Mouse (Mus musculus) hindbrain, embryonic 14.5 days (tissue): ENCODE data around the gene Gm42906. TPM values are rescaled to one million over a fixed set of nuclear protein-coding genes. Genes with fewer than 3 reads are reported as not detected.

Source experiments
- ATAC-seq: fragments of 200-750 bp; cut with Nextera tagmentation; 2 replicates; pipeline ENCODE4 v1.8.0; 2017; ENCODE audit warnings: moderate number of reproducible peaks, mild to moderate bottlenecking, moderate TSS enrichment, moderate library complexity; ENCODE audit not compliant: low FRiP score
- DNase-seq: peaks from one replicate; pipeline ENCODE4 v3.0.0-alpha.2; 2015; ENCODE audit warnings: low spot score
- H3K27ac ChIP-seq: fragments of 300-500 bp; sonication (generic); 2 replicates; pipeline ENCODE4 v1.5.1; 2014; ENCODE audit warnings: mild to moderate bottlenecking, moderate library complexity
- H3K27me3 ChIP-seq: fragments of 300-500 bp; sonication (generic); 2 replicates; pipeline ENCODE4 v1.6.1; 2014; ENCODE audit warnings: mild to moderate bottlenecking, low read length, mixed read lengths; ENCODE audit not compliant: control insufficient read depth, insufficient read depth
- H3K36me3 ChIP-seq: fragments of 300-500 bp; sonication (generic); replicated peaks from 2 replicates; pipeline ENCODE4 v1.6.1; 2014; ENCODE audit not compliant: control insufficient read depth, insufficient read depth
- H3K4me1 ChIP-seq: fragments of 300-500 bp; sonication (generic); replicated peaks from 2 replicates; pipeline ENCODE4 v1.6.1; 2014; ENCODE audit warnings: antibody characterized with exemption, low read length, mixed read lengths; ENCODE audit not compliant: control insufficient read depth, insufficient read depth
- H3K4me2 ChIP-seq: fragments of 300-500 bp; sonication (generic); replicated peaks from 2 replicates; pipeline ENCODE4 v1.6.1; 2014; ENCODE audit warnings: mild to moderate bottlenecking, moderate library complexity
- H3K4me3 ChIP-seq: fragments of 300-500 bp; sonication (generic); replicated peaks from 2 replicates; pipeline ENCODE4 v1.5.1; 2014; ENCODE audit warnings: mild to moderate bottlenecking, low read length
- H3K9ac ChIP-seq: fragments of 300-500 bp; sonication (generic); 2 replicates; pipeline ENCODE4 v1.6.1; 2014
- H3K9me3 ChIP-seq: fragments of 300-500 bp; sonication (generic); 2 replicates; pipeline ENCODE4 v1.6.1; 2016; ENCODE audit warnings: low read length; ENCODE audit not compliant: control insufficient read depth
- WGBS: fragments of 180-500 bp; shearing (Covaris S2); extraction: QIAGEN DNeasy Blood & Tissue Kit; methylation state at CpG from one replicate; pipeline ENCODE4 v1.1.7; 2014; 5-methylcytosine and 5-hydroxymethylcytosine counted together
- polyA plus RNA-seq: library from polyadenylated mRNA; unstranded; fragments of >200 nt; fragmentation: Nextera tagmentation; extraction: Ambion mirVana; gene quantifications from 2 replicates; pipeline ENCODE4 v1.2.1, GENCODE M21; 2014

Gene Gm42906
- polyA plus RNA-seq, 1 experiment from 2014 or later: not detected

DNA sequence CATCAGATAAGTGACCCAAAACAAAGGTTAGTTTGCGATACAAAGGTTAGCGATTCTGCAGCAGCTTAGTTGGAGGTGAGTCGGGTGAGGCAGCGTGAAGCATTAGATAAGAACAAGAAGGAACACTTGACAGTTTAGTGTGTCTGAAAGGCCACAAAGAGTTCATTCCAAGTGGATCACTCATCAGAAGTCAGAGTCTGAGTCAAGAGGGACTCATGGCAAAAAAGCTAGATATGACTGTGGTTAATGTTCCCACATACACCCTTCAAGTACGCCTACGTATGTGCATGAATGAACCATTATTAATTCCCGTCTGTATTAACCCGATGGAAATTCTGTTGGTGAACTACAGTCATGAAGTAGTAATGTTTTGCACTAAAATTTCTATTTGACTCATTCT is 176.3 kb downstream of the Gm42906 start:
- no peak for ATAC-seq
- Histone ChIP-seq H3K4me1 (no peaks in the 10 kb centered on the region), H3K4me3 (no peak overlapping the region), H3K27me3 (no peaks in the 10 kb centered on the region), H3K9me3 (no peaks in the 10 kb centered on the region), H3K9ac (no peak overlapping the region), H3K4me2 (no peak overlapping the region), H3K36me3 (no peaks in the 10 kb centered on the region), H3K27ac (no peak overlapping the region)
- DNase-seq: no peak
- WGBS: 95% methylated on average over 8 of the region's 8 CpGs

DNA sequence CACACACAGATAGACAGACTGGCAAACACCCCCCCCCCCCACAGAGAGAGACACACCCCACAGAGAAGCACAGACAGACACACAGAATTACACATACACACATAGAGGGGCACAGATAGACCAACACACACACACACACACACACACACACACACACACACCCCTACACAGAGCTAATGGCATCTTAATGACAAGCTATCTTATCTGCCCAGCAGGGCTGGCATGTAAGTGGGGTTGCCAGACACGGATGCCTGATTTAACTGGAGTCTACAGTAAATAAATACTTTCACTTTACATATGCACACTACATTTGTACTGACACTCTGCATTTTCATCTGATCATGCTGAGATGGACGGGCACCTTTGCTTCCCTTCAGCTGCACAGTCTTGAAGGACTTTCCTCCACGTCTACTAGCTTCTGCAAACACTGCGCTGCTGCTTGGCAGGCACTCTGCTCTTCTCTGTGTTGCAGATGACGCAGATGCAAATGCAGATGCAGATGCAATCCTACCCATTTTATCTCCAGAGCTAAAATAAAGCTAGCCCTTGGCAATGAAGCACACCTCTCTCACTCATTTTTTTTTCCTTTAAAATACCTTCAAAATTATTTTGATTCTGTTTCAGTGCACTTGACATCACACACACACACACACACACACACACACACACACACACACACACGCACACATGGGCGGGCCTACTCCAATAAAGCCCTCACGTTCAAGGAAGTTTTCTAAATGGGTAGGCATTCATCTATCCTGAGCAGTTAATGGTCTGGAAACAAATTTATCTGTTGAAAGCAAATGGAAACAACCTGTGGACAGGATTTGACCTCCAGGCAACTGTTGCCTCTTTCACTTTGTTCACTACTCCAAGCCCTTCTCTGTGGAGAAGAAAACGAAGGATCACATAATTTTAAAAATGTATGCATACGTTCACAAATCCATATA is 179.0 kb downstream of the Gm42906 start:
- no peak overlapping the region for H3K4me3 ChIP-seq
- H3K27ac ChIP-seq: 0 out of 2 replicates have a peak overlapping the region, but pooled peaks have one; percentile 4
- no peak overlapping the region for H3K9ac ChIP-seq
- DNase-seq: no peak
- no peaks in the 10 kb centered on the region for H3K4me1 ChIP-seq
- 60% methylated on average over 10 of the region's 10 CpGs for WGBS
- no peak overlapping the region for H3K4me2 ChIP-seq
- no peaks in the 10 kb centered on the region for H3K27me3 ChIP-seq
- no peaks in the 10 kb centered on the region for H3K36me3 ChIP-seq
- peak; percentile 60; the same call in 1 of the 2 replicates for ATAC-seq
- no peaks in the 10 kb centered on the region for H3K9me3 ChIP-seq

GRCm38 (mm10) chr5:151248084-151248483 is 179.9 kb downstream of the Gm42906 start:
- WGBS: 68% methylated on average over 2 of the region's 2 CpGs
- Histone ChIP-seq H3K4me2 (no peak overlapping the region), H3K4me3 (no peak overlapping the region), H3K36me3 (no peaks in the 10 kb centered on the region), H3K9ac (no peak overlapping the region), H3K4me1 (no peaks in the 10 kb centered on the region), H3K9me3 (no peaks in the 10 kb centered on the region), H3K27ac (no peak overlapping the region; the same call in 1 of the 2 replicates), H3K27me3 (no peaks in the 10 kb centered on the region)
- ATAC-seq (no peak), DNase-seq (no peak)

DNA sequence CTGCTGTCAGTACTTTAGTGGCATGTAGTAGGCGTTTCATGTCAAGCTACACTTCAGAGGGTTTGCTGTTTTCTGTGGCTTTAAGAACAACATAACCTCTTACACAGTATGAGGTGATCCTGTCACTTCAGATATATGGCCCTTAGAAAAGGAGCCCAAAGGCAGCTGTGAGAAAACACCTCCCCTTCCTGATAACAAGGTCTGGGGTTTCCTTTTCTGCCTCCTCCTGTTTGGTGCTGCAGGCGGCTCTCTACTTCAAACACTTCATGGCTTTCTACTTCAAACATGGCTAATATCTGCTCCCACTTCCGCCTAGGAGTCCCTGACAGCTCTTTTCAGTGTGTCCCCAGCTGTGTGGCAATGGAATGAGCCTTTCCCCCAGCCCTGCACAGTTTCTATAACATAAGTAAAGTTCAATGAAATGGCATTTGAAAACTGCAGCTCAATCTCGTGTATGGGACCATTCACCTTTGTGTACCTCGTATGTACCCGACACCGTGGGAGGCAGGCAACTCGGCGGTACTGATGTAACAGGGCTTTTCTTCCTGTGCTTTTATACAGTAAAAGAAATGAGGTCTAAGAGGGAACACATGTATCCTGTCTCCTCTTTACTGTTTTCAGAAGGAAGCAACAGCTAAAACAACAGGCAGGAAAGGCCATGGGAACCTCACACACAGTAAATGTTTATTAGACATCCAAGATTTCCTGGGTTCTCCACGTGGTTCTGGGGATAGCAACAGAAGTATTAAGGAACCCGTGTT is 180.7 kb downstream of the Gm42906 start:
- 72% methylated on average over 11 of the region's 11 CpGs for WGBS
- no peaks in the 10 kb centered on the region for H3K4me1 ChIP-seq
- no peaks in the 10 kb centered on the region for H3K27me3 ChIP-seq
- no peak overlapping the region for H3K9ac ChIP-seq
- H3K4me3 ChIP-seq: no peak overlapping the region
- no peaks in the 10 kb centered on the region for H3K36me3 ChIP-seq
- DNase-seq: no peak
- peak overlapping the region; percentile 54; the same call in 1 of the 2 replicates for H3K27ac ChIP-seq
- no peaks in the 10 kb centered on the region for H3K9me3 ChIP-seq
- no peak overlapping the region for H3K4me2 ChIP-seq
- ATAC-seq: no peak

- no peak for ATAC-seq
- Histone ChIP-seq H3K4me1 (no peaks in the 10 kb centered on the region), H3K9me3 (no peaks in the 10 kb centered on the region), H3K27ac (peak overlapping the region; percentile 54; the same call in 1 of the 2 replicates), H3K36me3 (no peaks in the 10 kb centered on the region), H3K4me3 (no peak overlapping the region), H3K4me2 (no peak overlapping the region), H3K9ac (no peak overlapping the region), H3K27me3 (no peaks in the 10 kb centered on the region)
- 83% methylated on average over 2 of the region's 2 CpGs for WGBS
- DNase-seq: no peak
Observed at GRCm38 (mm10) chr5:151246287-151246686, 181.7 kb downstream of the Gm42906 start.

- Histone ChIP-seq H3K27ac (no peak overlapping the region), H3K4me1 (no peaks in the 10 kb centered on the region), H3K4me3 (no peak overlapping the region), H3K9me3 (no peaks in the 10 kb centered on the region), H3K9ac (no peak overlapping the region), H3K4me2 (no peak overlapping the region), H3K27me3 (no peaks in the 10 kb centered on the region), H3K36me3 (no peaks in the 10 kb centered on the region)
- 92% methylated on average over 5 of the region's 5 CpGs for WGBS
- ATAC-seq: no peak
- DNase-seq: no peak
Observed at GRCm38 (mm10) chr5:151245571-151245970, 182.4 kb downstream of the Gm42906 start.

GRCm38 (mm10) chr5:151238730-151239129 is 189.2 kb downstream of the Gm42906 start:
- H3K27ac ChIP-seq: no peak overlapping the region
- DNase-seq: no peak
- WGBS: 80% methylated on average over 9 of the region's 9 CpGs
- no peak for ATAC-seq
- H3K4me1 ChIP-seq: no peaks in the 10 kb centered on the region
- no peaks in the 10 kb centered on the region for H3K36me3 ChIP-seq
- no peak overlapping the region for H3K9ac ChIP-seq
- no peak overlapping the region for H3K4me2 ChIP-seq
- no peaks in the 10 kb centered on the region for H3K9me3 ChIP-seq
- H3K27me3 ChIP-seq: peaks cover 5% of the 10 kb centered on the region; the same call in 1 of the 2 replicates
- no peak overlapping the region for H3K4me3 ChIP-seq

DNA sequence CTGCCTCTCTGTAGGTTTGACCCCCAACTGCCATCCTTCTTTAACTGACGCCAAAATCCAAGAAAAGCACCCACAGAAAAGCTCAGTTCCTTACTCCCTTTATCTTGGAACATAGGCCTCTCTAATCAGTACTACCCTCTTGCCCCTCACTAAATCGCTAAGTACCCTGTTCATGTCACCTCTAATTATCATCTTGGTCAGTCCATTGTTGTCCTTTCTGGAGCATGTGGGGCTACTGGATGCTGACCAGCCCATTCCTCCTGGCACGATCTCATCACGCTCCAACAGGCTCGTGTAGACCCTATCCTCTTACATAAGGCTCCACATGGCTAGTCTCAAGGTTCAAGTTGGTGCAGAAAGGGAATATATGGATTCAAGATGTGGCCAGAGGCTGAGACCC is 191.6 kb downstream of the Gm42906 start:
- H3K4me1 ChIP-seq: peaks cover 6% of the 10 kb centered on the region
- ATAC-seq (no peak), DNase-seq (no peak)
- H3K9me3 ChIP-seq: no peaks in the 10 kb centered on the region
- no peak overlapping the region for H3K4me2 ChIP-seq
- peaks cover 16% of the 10 kb centered on the region; the same call in 1 of the 2 replicates for H3K27me3 ChIP-seq
- 89% methylated on average over 5 of the region's 5 CpGs for WGBS
- H3K36me3 ChIP-seq: no peaks in the 10 kb centered on the region
- H3K4me3 ChIP-seq: no peak overlapping the region
- no peak overlapping the region for H3K27ac ChIP-seq
- H3K9ac ChIP-seq: no peak overlapping the region

- no peaks in the 10 kb centered on the region for H3K9me3 ChIP-seq
- no peak for DNase-seq
- no peaks in the 10 kb centered on the region for H3K36me3 ChIP-seq
- H3K4me3 ChIP-seq: peak within 1 kb of the TSS; percentile 49
- no peak within 1 kb of the TSS for H3K27ac ChIP-seq
- peak within 1 kb of the TSS; percentile 95 for H3K4me2 ChIP-seq
- WGBS: under 1% methylated on average over 49 of the region's 49 CpGs
- H3K4me1 ChIP-seq: peaks cover 6% of the 10 kb centered on the region
- peaks cover 16% of the 10 kb centered on the region; the same call in 1 of the 2 replicates for H3K27me3 ChIP-seq
- peak; percentile 66; the same call in 1 of the 2 replicates for ATAC-seq
- peak within 1 kb of the TSS; percentile 69 for H3K9ac ChIP-seq
Observed at GRCm38 (mm10) chr5:151233400-151234031, 194.4 kb downstream of the Gm42906 start, which contains the start of gene Stard13. Gene Stard13 (minus strand): TSS chr5:151233836.
